Mouse (Mus musculus) embryonic facial prominence, embryonic 12.5 days (tissue): ENCODE measurements around the gene Fbxw11. TPM values are rescaled to one million over a fixed set of nuclear protein-coding genes. Genes with fewer than 3 reads are reported as not detected.

Experiments used
- ATAC-seq: fragments of 200-750 bp; cut with Nextera tagmentation; 2 replicates; pipeline ENCODE4 v1.8.0; 2017; ENCODE audit not compliant: insufficient number of reproducible peaks, insufficient read depth, low FRiP score, low TSS enrichment
- H3K27ac ChIP-seq: fragments of 300-500 bp; sonication (generic); 2 replicates; pipeline ENCODE4 v1.5.1; 2016; ENCODE audit warnings: mild to moderate bottlenecking
- H3K27me3 ChIP-seq: fragments of 300-500 bp; sonication (generic); 2 replicates; pipeline ENCODE4 v1.6.1; 2016; ENCODE audit warnings: mild to moderate bottlenecking, moderate library complexity
- H3K36me3 ChIP-seq: fragments of 300-500 bp; sonication (generic); 2 replicates; pipeline ENCODE4 v1.6.1; 2016; ENCODE audit warnings: mild to moderate bottlenecking
- H3K4me1 ChIP-seq: fragments of 300-500 bp; sonication (generic); 2 replicates; pipeline ENCODE4 v1.6.1; 2016
- H3K4me2 ChIP-seq: fragments of 300-500 bp; sonication (generic); replicated peaks from 2 replicates; pipeline ENCODE4 v1.6.1; 2016; ENCODE audit warnings: mild to moderate bottlenecking, moderate library complexity
- H3K4me3 ChIP-seq: fragments of 300-500 bp; sonication (generic); 2 replicates; pipeline ENCODE4 v1.5.1; 2016; ENCODE audit warnings: mild to moderate bottlenecking
- H3K9ac ChIP-seq: fragments of 300-500 bp; sonication (generic); 2 replicates; pipeline ENCODE4 v1.6.1; 2016; ENCODE audit warnings: mild to moderate bottlenecking, moderate library complexity
- H3K9me3 ChIP-seq: fragments of 300-500 bp; sonication (generic); 2 replicates; pipeline ENCODE4 v1.6.1; 2016; ENCODE audit warnings: mild to moderate bottlenecking, moderate library complexity
- WGBS: fragments of 180-500 bp; shearing (Covaris S2); methylation state at CpG from one replicate; pipeline ENCODE4 v1.1.7; 2016; 5-methylcytosine and 5-hydroxymethylcytosine counted together
- polyA plus RNA-seq: library from polyadenylated mRNA; unstranded; fragments of >200 nt; fragmentation: Nextera tagmentation; extraction: Ambion mirVana; gene quantifications from 2 replicates; pipeline ENCODE4 v1.2.1, GENCODE M21; 2016

Fbxw11 gene
- polyA plus RNA-seq, result 90.2 and 90.4 TPM in 2 replicates

GRCm38 (mm10) chr11:32642249-32642876 is at the start of gene Fbxw11:
Gene Fbxw11, plus strand, starts transcription at chr11:32642724.
- no peaks in the 10 kb centered on the region for H3K27me3 ChIP-seq
- peak within 1 kb of the TSS; percentile 98 for H3K9ac ChIP-seq
- H3K9me3 ChIP-seq, result no peaks in the 10 kb centered on the region
- under 1% methylated on average over 64 of the region's 64 CpGs for WGBS
- peaks cover 26% of the 10 kb centered on the region for H3K4me1 ChIP-seq
- peak within 1 kb of the TSS; percentile 99 for H3K27ac ChIP-seq
- peak; percentile 95 for ATAC-seq
- H3K4me2 ChIP-seq, result peak within 1 kb of the TSS; percentile 78
- no peaks in the 10 kb centered on the region for H3K36me3 ChIP-seq
- peak within 1 kb of the TSS; percentile 97 for H3K4me3 ChIP-seq

GRCm38 (mm10) chr11:32593081-32593480 is 49.4 kb upstream of the Fbxw11 start:
- Histone ChIP-seq H3K27me3 (no peaks in the 10 kb centered on the region), H3K4me2 (no peak overlapping the region), H3K36me3 (no peaks in the 10 kb centered on the region), H3K4me1 (peaks cover under 1% of the 10 kb centered on the region), H3K9me3 (no peaks in the 10 kb centered on the region), H3K4me3 (no peak overlapping the region), H3K9ac (no peak overlapping the region), H3K27ac (no peak overlapping the region)
- WGBS, result 64% methylated on average over 7 of the region's 7 CpGs
- ATAC-seq, result no peak

GRCm38 (mm10) chr11:32594122-32594521 is 48.4 kb upstream of the Fbxw11 start:
- H3K9ac ChIP-seq, result no peak overlapping the region
- H3K27ac ChIP-seq, result no peak overlapping the region
- H3K4me3 ChIP-seq, result no peak overlapping the region
- no peaks in the 10 kb centered on the region for H3K4me1 ChIP-seq
- no peak for ATAC-seq
- no peaks in the 10 kb centered on the region for H3K27me3 ChIP-seq
- 93% methylated on average over 4 of the region's 4 CpGs for whole genome bisulfite sequencing
- no peaks in the 10 kb centered on the region for H3K9me3 ChIP-seq
- H3K4me2 ChIP-seq, result no peak overlapping the region
- no peaks in the 10 kb centered on the region for H3K36me3 ChIP-seq

- peaks cover 11% of the 10 kb centered on the region; the same call in 1 of the 2 replicates for H3K4me1 ChIP-seq
- H3K27me3 ChIP-seq, result no peaks in the 10 kb centered on the region
- H3K9me3 ChIP-seq, result no peaks in the 10 kb centered on the region
- WGBS, result 94% methylated on average over 6 of the region's 6 CpGs
- H3K27ac ChIP-seq, result no peak overlapping the region
- no peak for ATAC-seq
- H3K4me3 ChIP-seq, result no peak overlapping the region
- H3K9ac ChIP-seq, result no peak overlapping the region
- no peak overlapping the region for H3K4me2 ChIP-seq
- no peaks in the 10 kb centered on the region for H3K36me3 ChIP-seq
Observed at GRCm38 (mm10) chr11:32600371-32600770, 42.2 kb upstream of the Fbxw11 start.

- Histone ChIP-seq H3K9ac (no peak overlapping the region), H3K36me3 (no peaks in the 10 kb centered on the region), H3K4me3 (no peak overlapping the region), H3K27ac (no peak overlapping the region), H3K4me2 (no peak overlapping the region), H3K4me1 (peaks cover 12% of the 10 kb centered on the region; the same call in 1 of the 2 replicates), H3K27me3 (no peaks in the 10 kb centered on the region), H3K9me3 (no peaks in the 10 kb centered on the region)
- WGBS, result 38% methylated on average over 11 of the region's 12 CpGs
- ATAC-seq, result peak; percentile 57; the same call in 1 of the 2 replicates
Observed at GRCm38 (mm10) chr11:32601528-32602323, 40.8 kb upstream of the Fbxw11 start.

- Histone ChIP-seq H3K4me3 (no peak overlapping the region), H3K4me2 (no peak overlapping the region), H3K9ac (no peak overlapping the region), H3K4me1 (peaks cover 12% of the 10 kb centered on the region; the same call in 1 of the 2 replicates), H3K9me3 (no peaks in the 10 kb centered on the region), H3K36me3 (no peaks in the 10 kb centered on the region), H3K27me3 (no peaks in the 10 kb centered on the region), H3K27ac (peak overlapping the region; percentile 41)
- WGBS, result 29% methylated on average over 4 of the region's 4 CpGs
- no peak for ATAC-seq
Observed at GRCm38 (mm10) chr11:32604663-32605062, 37.9 kb upstream of the Fbxw11 start.

- Histone ChIP-seq H3K9ac (no peak overlapping the region), H3K4me1 (peaks cover 12% of the 10 kb centered on the region; the same call in 1 of the 2 replicates), H3K36me3 (no peaks in the 10 kb centered on the region), H3K4me2 (no peak overlapping the region), H3K9me3 (no peaks in the 10 kb centered on the region), H3K4me3 (no peak overlapping the region), H3K27me3 (no peaks in the 10 kb centered on the region), H3K27ac (peak overlapping the region; percentile 23; the same call in 1 of the 2 replicates)
- WGBS, result 42% methylated on average over 7 of the region's 7 CpGs
- peak; percentile 44; the same call in 1 of the 2 replicates for ATAC-seq
Observed at GRCm38 (mm10) chr11:32605131-32605860, 37.2 kb upstream of the Fbxw11 start.

GRCm38 (mm10) chr11:32605907-32606306 is 36.6 kb upstream of the Fbxw11 start:
- no peak overlapping the region for H3K27ac ChIP-seq
- H3K9ac ChIP-seq, result no peak overlapping the region
- H3K4me1 ChIP-seq, result peaks cover 12% of the 10 kb centered on the region; the same call in 1 of the 2 replicates
- H3K4me2 ChIP-seq, result no peak overlapping the region
- H3K4me3 ChIP-seq, result no peak overlapping the region
- no peaks in the 10 kb centered on the region for H3K27me3 ChIP-seq
- no peaks in the 10 kb centered on the region for H3K36me3 ChIP-seq
- no peak for ATAC-seq
- no peaks in the 10 kb centered on the region for H3K9me3 ChIP-seq
- WGBS, result 78% methylated on average over 3 of the region's 3 CpGs

GRCm38 (mm10) chr11:32607319-32607718 is 35.2 kb upstream of the Fbxw11 start:
- no peak overlapping the region for H3K4me3 ChIP-seq
- no peak for ATAC-seq
- H3K4me1 ChIP-seq, result peaks cover 18% of the 10 kb centered on the region
- no peak overlapping the region for H3K4me2 ChIP-seq
- no peaks in the 10 kb centered on the region for H3K27me3 ChIP-seq
- H3K9ac ChIP-seq, result no peak overlapping the region
- H3K27ac ChIP-seq, result no peak overlapping the region
- H3K9me3 ChIP-seq, result no peaks in the 10 kb centered on the region
- H3K36me3 ChIP-seq, result no peaks in the 10 kb centered on the region

GRCm38 (mm10) chr11:32610616-32611015 is 31.9 kb upstream of the Fbxw11 start:
- H3K4me2 ChIP-seq, result no peak overlapping the region
- H3K27ac ChIP-seq, result no peak overlapping the region
- H3K4me3 ChIP-seq, result no peak overlapping the region
- peaks cover 10% of the 10 kb centered on the region for H3K4me1 ChIP-seq
- H3K36me3 ChIP-seq, result no peaks in the 10 kb centered on the region
- WGBS, result 77% methylated on average over 6 of the region's 6 CpGs
- no peaks in the 10 kb centered on the region for H3K27me3 ChIP-seq
- no peaks in the 10 kb centered on the region for H3K9me3 ChIP-seq
- ATAC-seq, result no peak
- no peak overlapping the region for H3K9ac ChIP-seq

- Histone ChIP-seq H3K27ac (no peak overlapping the region), H3K4me2 (no peak overlapping the region), H3K36me3 (no peaks in the 10 kb centered on the region), H3K4me3 (no peak overlapping the region), H3K9me3 (no peaks in the 10 kb centered on the region), H3K4me1 (peaks cover 15% of the 10 kb centered on the region), H3K9ac (no peak overlapping the region), H3K27me3 (no peaks in the 10 kb centered on the region)
- ATAC-seq, result no peak
- 75% methylated on average over 6 of the region's 6 CpGs for WGBS
Observed at GRCm38 (mm10) chr11:32612304-32612703, 30.2 kb upstream of the Fbxw11 start.
